In genomic region chr6:56063736-56064135, GRCm38 (mm10) we compare ENCODE assay signal across 29 mouse cellular contexts. TPM values are rescaled to one million over a fixed set of nuclear protein-coding genes. Genes with fewer than 3 reads are reported as not detected.
DNase-seq lines count a peak whose midpoint lies in the region; ATAC-seq and TF ChIP-seq lines count a peak whose summit lies in the region.
"Had no signal": no experiment of that assay in that cellular context is flagged by ENCODE, and none has a peak within 500 bp of the region (broad histone marks: within the 10 kb centered on the region; RNA-seq: fewer than 3 reads in every experiment).

No protein-coding gene starts in this region.

- H3K4me3 ChIP-seq in hindbrain, postnatal 0 days (ENCODE audit: low read length) = no peak overlapping the region
- no peak overlapping the region for H3K4me3 ChIP-seq in hindbrain, embryonic 11.5 days (ENCODE audit: low read depth, low read length)
- no peak overlapping the region for H3K4me3 ChIP-seq in midbrain, postnatal 0 days (ENCODE audit: low read depth, low read length)
- H3K4me3 ChIP-seq in midbrain, embryonic 11.5 days (ENCODE audit: low read depth, low read length) = no peak overlapping the region
- H3K4me3 ChIP-seq: embryonic facial prominence, embryonic 12.5 days; embryonic facial prominence, embryonic 15.5 days; heart, adult 2 months; heart, embryonic 10.5 days; heart, embryonic 13.5 days; hindbrain, embryonic 12.5 days had no signal

- ATAC-seq in hindbrain, postnatal 0 days = peak; percentile 30; the same call in 1 of the 2 replicates
- no peak for ATAC-seq in hindbrain, embryonic 11.5 days (ENCODE audit: low FRiP score)
- no peak for ATAC-seq in midbrain, postnatal 0 days (ENCODE audit: low FRiP score)
- no peak for ATAC-seq in midbrain, embryonic 11.5 days (ENCODE audit: low FRiP score)
- ATAC-seq: activated CD4-positive, CD25-positive, alpha-beta regulatory T cell, adult 4 months; CD4-positive, CD25-positive, alpha-beta regulatory T cell, adult 4 months; forebrain, embryonic 16.5 days had no signal

- H3K4me1 ChIP-seq in hindbrain, postnatal 0 days (ENCODE audit: insufficient read depth, low read length) = no peaks in the 10 kb centered on the region
- H3K4me1 ChIP-seq in hindbrain, embryonic 11.5 days (replicated peaks; ENCODE audit: control insufficient read depth, insufficient read depth, low read length) = no peaks in the 10 kb centered on the region
- H3K4me1 ChIP-seq in midbrain, postnatal 0 days (ENCODE audit: insufficient read depth, low read length) = no peaks in the 10 kb centered on the region
- H3K4me1 ChIP-seq in midbrain, embryonic 11.5 days (ENCODE audit: control insufficient read depth, insufficient read depth, low read length) = no peaks in the 10 kb centered on the region
- H3K4me1 ChIP-seq: embryonic facial prominence, embryonic 12.5 days; embryonic facial prominence, embryonic 15.5 days; heart, embryonic 10.5 days; heart, embryonic 13.5 days; hindbrain, embryonic 12.5 days had no signal

- no peak overlapping the region for H3K9ac ChIP-seq in hindbrain, postnatal 0 days (replicated peaks; ENCODE audit: low read length)
- H3K9ac ChIP-seq in hindbrain, embryonic 11.5 days (ENCODE audit: low read depth, low read length) = no peak overlapping the region
- no peak overlapping the region for H3K9ac ChIP-seq in midbrain, postnatal 0 days (replicated peaks; ENCODE audit: low read length, poor library complexity, severe bottlenecking)
- H3K9ac ChIP-seq in midbrain, embryonic 11.5 days (ENCODE audit: low read length) = no peak overlapping the region
- H3K9ac ChIP-seq: embryonic facial prominence, embryonic 12.5 days; embryonic facial prominence, embryonic 15.5 days; heart, embryonic 13.5 days; hindbrain, embryonic 12.5 days had no signal

- H3K36me3 ChIP-seq in hindbrain, postnatal 0 days (ENCODE audit: insufficient read depth, low read length) = no peaks in the 10 kb centered on the region
- H3K36me3 ChIP-seq in hindbrain, embryonic 11.5 days (ENCODE audit: control insufficient read depth, insufficient read depth, low read length) = no peaks in the 10 kb centered on the region
- no peaks in the 10 kb centered on the region for H3K36me3 ChIP-seq in midbrain, postnatal 0 days (ENCODE audit: insufficient read depth, low read length)
- no peaks in the 10 kb centered on the region for H3K36me3 ChIP-seq in midbrain, embryonic 11.5 days (ENCODE audit: control insufficient read depth, insufficient read depth, low read length)
- H3K36me3 ChIP-seq: embryonic facial prominence, embryonic 12.5 days; embryonic facial prominence, embryonic 15.5 days; heart, embryonic 10.5 days; heart, embryonic 13.5 days; hindbrain, embryonic 12.5 days had no signal

- no peak overlapping the region for H3K27ac ChIP-seq in hindbrain, postnatal 0 days
- H3K27ac ChIP-seq in hindbrain, embryonic 11.5 days (ENCODE audit: low read depth, low read length) = no peak overlapping the region
- no peak overlapping the region for H3K27ac ChIP-seq in midbrain, postnatal 0 days (ENCODE audit: low read depth, low read length)
- no peak overlapping the region for H3K27ac ChIP-seq in midbrain, embryonic 11.5 days (ENCODE audit: low read depth, low read length)
- H3K27ac ChIP-seq: embryonic facial prominence, embryonic 12.5 days; embryonic facial prominence, embryonic 15.5 days; heart, adult 2 months; heart, embryonic 10.5 days; heart, embryonic 13.5 days; hindbrain, embryonic 12.5 days had no signal

- intact Hi-C loops in left cerebral cortex, postnatal 10 days (cut with DNase I) = no loop called here

- H3K27me3 ChIP-seq in hindbrain, postnatal 0 days (ENCODE audit: insufficient read depth, low read length) = no peaks in the 10 kb centered on the region
- no peaks in the 10 kb centered on the region for H3K27me3 ChIP-seq in hindbrain, embryonic 11.5 days (ENCODE audit: control insufficient read depth, insufficient read depth, low read length)
- no peaks in the 10 kb centered on the region for H3K27me3 ChIP-seq in midbrain, postnatal 0 days (ENCODE audit: insufficient read depth, low read length)
- no peaks in the 10 kb centered on the region for H3K27me3 ChIP-seq in midbrain, embryonic 11.5 days (ENCODE audit: control insufficient read depth, insufficient read depth, low read length)
- H3K27me3 ChIP-seq: embryonic facial prominence, embryonic 12.5 days; embryonic facial prominence, embryonic 15.5 days; heart, embryonic 13.5 days; hindbrain, embryonic 12.5 days had no signal

- TF ChIP-seq CTCF in hindbrain, postnatal 0 days (IDR thresholded peaks at IDR 0.05; ENCODE audit: low read depth) = no peak
- no peak for TF ChIP-seq CTCF in midbrain, postnatal 0 days (IDR thresholded peaks at IDR 0.05)

- H3K9me3 ChIP-seq in hindbrain, postnatal 0 days (ENCODE audit: low read length) = no peaks in the 10 kb centered on the region
- no peaks in the 10 kb centered on the region for H3K9me3 ChIP-seq in hindbrain, embryonic 11.5 days (ENCODE audit: control insufficient read depth, low read length)
- H3K9me3 ChIP-seq in midbrain, postnatal 0 days (ENCODE audit: low read length) = no peaks in the 10 kb centered on the region
- no peaks in the 10 kb centered on the region for H3K9me3 ChIP-seq in midbrain, embryonic 11.5 days (ENCODE audit: control insufficient read depth, low read length)
- H3K9me3 ChIP-seq: embryonic facial prominence, embryonic 12.5 days; embryonic facial prominence, embryonic 15.5 days; heart, embryonic 10.5 days; heart, embryonic 13.5 days; hindbrain, embryonic 12.5 days had no signal

- H3K4me2 ChIP-seq in hindbrain, postnatal 0 days (ENCODE audit: low read depth, low read length) = no peak overlapping the region
- H3K4me2 ChIP-seq in hindbrain, embryonic 11.5 days (replicated peaks; ENCODE audit: low read depth, low read length) = no peak overlapping the region
- no peak overlapping the region for H3K4me2 ChIP-seq in midbrain, postnatal 0 days (ENCODE audit: low read depth, low read length, poor library complexity, severe bottlenecking)
- H3K4me2 ChIP-seq in midbrain, embryonic 11.5 days = no peak overlapping the region
- H3K4me2 ChIP-seq: embryonic facial prominence, embryonic 12.5 days; embryonic facial prominence, embryonic 15.5 days; heart, embryonic 13.5 days; hindbrain, embryonic 12.5 days had no signal

- DNase-seq in hindbrain, postnatal 0 days (ENCODE audit: low spot score) = peak; percentile 47
- DNase-seq in hindbrain, embryonic 11.5 days (ENCODE audit: low spot score) = no peak
- DNase-seq in midbrain, postnatal 0 days (ENCODE audit: low spot score) = peak; percentile 47
- DNase-seq in midbrain, embryonic 11.5 days (ENCODE audit: low spot score, missing footprints) = no peak
- DNase-seq in brain, adult 2 months (ENCODE audit: low read depth, low spot score) = peak; percentile 56
- DNase-seq in left cerebral cortex, postnatal 10 days (ENCODE audit: extremely low spot score in 1 of 2, low spot score in 2 of 2) = no peak
- DNase-seq: adrenal gland, adult 8-10 months; adrenal gland, postnatal 25 days; cerebellum, adult 11 months; cerebellum, adult 9-11 months; cerebellum, postnatal 25 days; gastrocnemius, postnatal 10 days; gastrocnemius, postnatal 36 days; heart, adult 2 months; heart, postnatal 14 days; heart, postnatal 4 days had no signal

RNA-seq across cellular contexts. Expression of gene Ppp1r17, which starts 46.4 kb away (rescaled TPM):
- 0.16 and 0.25 TPM in 2 replicates for total RNA-seq in hindbrain, postnatal 0 days (2014; rRNA removed)
- 0.88 and 1.2 TPM in 2 replicates for polyA plus RNA-seq in hindbrain, postnatal 0 days (2015; fragmentation: Nextera tagmentation; extraction: Ambion mirVana)
- 26.5 and 33.2 TPM in 2 replicates for polyA plus RNA-seq in hindbrain, embryonic 11.5 days (2014; fragmentation: Nextera tagmentation; extraction: Ambion mirVana)
- total RNA-seq in midbrain, postnatal 0 days (2014; rRNA removed) = 0.27 and 0.90 TPM in 2 replicates
- polyA plus RNA-seq in midbrain, postnatal 0 days (2015; fragmentation: Nextera tagmentation; extraction: Ambion mirVana) = 3.4 and 4.6 TPM in 2 replicates
- 19.2 and 20.1 TPM in 2 replicates for polyA plus RNA-seq in midbrain, embryonic 11.5 days (2014; fragmentation: Nextera tagmentation; extraction: Ambion mirVana)
- under 1 TPM in 1 of 2 experiments, not detected in 1; 0.26 TPM for total RNA-seq in left cerebral cortex, postnatal 10 days (2021)
- total RNA-seq: common myeloid progenitor, adult 5-6 weeks; gastrocnemius, adult 18-20 months; gastrocnemius, postnatal 10 days; gastrocnemius, postnatal 36 days; granulocyte monocyte progenitor cell, adult 5-6 weeks; heart, adult 2 months; heart, postnatal 14 days; MEL had no signal
- polyA plus RNA-seq: activated CD4-positive, CD25-positive, alpha-beta regulatory T cell, adult 4 months; C2C12; CD4-positive, CD25-positive, alpha-beta regulatory T cell, adult 4 months; embryonic facial prominence, embryonic 15.5 days had no signal

Comparison
In these comparisons a context has a peak if more than half of its experiments do, and no peak if none do; other contexts are left out.
1. DNase-seq: peak in hindbrain, postnatal 0 days (single experiment), midbrain, postnatal 0 days (single experiment) and brain, adult 2 months (single experiment); none in hindbrain, embryonic 11.5 days (single experiment), midbrain, embryonic 11.5 days (single experiment) and left cerebral cortex, postnatal 10 days (0 of 2).